Mouse (Mus musculus) 3134 (cell line): Measurements from ENCODE around the gene Snapc2.
A peak's percentile ranks its signal among the peaks of the same experiment; 100 is the strongest.

Experiments
- DNase-seq: peaks from one replicate; pipeline ENCODE4 v3.0.0-alpha.2; 2011; ENCODE audit warnings: low spot score; ENCODE audit not compliant: insufficient read length; ENCODE audit errors: extremely low read depth

The Snapc2 gene

GRCm38 (mm10) chr8:4252934-4253841, at the start of gene Snapc2:
Gene Snapc2 (plus strand): TSS chr8:4253080.
- DNase-seq: peak; percentile 94

DNA sequence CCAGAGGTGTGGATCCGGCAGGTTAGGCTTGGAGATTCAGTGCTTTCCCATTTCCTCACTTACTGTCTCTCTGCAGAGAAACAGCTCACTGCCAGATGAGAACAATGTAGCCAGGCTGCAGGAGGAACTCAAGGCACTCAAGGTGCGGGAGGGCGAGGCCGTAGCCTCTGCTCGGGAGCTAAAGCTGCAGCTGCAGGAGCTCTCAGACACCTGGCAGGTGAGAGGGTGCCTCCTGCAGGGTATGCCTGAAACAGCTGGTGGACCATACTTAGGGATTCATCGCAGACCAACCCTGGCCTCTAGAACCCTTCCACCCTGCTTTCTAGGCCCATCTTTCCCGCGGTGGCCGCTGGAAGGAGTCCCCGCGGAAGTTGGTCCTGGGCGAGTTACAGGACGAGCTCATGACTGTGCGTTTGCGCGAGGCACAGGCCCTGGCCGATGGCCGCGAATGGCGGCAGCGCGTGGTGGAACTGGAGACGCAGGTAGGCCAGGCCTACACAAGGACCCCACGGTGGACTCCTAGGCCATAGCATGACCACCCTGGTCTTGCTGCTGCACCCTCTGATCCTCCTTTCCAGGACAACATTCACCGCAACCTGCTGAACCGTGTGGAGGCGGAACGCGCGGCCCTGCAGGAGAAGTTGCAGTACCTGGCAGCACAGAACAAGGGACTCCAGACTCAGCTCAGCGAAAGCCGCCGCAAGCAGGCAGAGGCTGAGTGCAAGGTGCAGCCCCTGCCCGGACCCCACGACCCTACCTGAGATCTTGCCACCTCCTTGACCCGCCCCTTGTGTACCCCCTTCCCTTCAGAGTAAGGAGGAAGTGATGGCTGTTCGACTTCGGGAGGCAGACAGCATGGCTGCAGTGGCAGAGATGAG, 47.4 kb upstream of the Snapc2 start:
- no peak for DNase-seq

DNA sequence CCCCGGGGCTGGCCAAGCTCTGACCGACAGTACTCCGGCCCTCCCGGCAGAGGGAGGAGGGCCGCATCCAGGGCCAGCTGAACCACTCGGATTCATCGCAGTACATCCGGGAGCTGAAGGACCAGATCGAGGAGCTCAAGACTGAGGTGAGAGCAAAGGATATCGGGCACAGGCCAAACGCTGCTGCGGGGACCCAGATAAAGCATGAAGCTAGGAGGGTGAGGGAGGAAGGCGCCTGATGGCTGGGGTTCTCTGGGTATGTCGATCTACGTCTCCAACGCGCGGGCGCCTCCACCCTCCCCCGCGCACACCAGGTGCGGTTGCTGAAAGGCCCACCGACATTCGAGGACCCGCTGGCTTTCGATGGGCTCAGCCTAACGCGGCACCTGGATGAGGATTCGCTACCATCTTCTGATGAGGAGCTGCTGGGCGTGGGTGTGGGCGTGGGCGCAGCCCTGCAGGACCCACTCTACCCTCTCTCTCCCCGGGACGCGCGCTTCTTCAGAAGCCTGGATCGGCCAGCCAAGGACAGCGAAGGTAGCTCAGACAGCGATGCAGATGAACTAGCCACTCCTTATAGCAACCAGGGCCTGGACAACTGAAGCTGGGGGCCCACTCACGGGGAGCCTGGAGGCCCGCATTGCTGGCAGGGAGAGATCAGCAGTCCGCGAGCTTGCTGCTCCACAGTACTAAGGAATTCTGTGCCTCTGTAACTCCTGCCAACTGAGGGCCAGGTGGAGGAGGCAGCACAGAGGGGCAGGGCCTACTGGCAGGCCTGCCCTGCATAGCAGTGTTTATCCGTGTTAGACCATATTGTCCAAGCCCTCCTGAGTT, 46.5 kb upstream of the Snapc2 start:
- DNase-seq: no peak

- DNase-seq: no peak
Observed at GRCm38 (mm10) chr8:4207016-4207350, 45.9 kb upstream of the Snapc2 start.

DNA sequence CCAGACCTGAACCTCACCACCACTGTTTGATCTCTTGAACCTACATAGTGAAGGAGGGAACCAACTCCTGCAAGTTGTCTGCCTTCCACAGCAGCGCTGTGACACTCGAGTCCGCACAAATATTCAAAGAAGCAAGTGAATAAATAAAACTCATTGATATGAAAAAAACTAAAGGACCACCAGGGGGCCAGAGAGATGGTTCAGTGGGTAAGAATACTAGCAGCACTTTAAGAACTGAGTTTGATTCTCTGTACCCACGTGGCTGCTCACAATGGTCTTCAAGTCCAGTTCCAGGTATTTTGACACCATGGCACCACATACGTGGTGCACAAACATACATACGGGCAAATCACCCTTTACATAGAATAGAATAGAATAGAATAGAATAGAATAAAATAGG, 41.8 kb upstream of the Snapc2 start:
- DNase-seq: no peak

DNA sequence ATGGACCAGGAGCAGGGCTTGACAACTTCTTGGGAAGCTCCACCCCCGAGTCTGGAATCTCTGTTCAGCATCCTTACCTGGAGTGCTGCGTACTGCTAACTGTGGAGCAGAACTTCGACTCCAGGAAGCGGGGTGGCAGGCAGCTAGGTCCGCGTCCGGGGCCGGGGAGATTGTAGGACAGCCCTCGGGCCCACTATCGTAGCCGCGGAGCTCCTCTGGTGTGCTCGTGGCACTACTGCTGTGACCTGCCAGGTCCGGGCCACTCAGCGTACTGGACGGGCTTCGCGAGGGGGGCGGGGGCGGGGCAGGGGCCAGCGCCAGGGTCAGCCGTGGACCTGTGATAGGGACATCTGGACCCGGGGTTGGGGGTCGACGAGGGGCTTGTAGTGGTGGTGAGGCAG, 40.1 kb upstream of the Snapc2 start:
- no peak for DNase-seq

GRCm38 (mm10) chr8:4213210-4214005, 39.5 kb upstream of the Snapc2 start:
- peak; percentile 62 for DNase-seq

GRCm38 (mm10) chr8:4214006-4214980, 38.6 kb upstream of the Snapc2 start:
- peak; percentile 66 for DNase-seq

GRCm38 (mm10) chr8:4216296-4216695, 36.6 kb upstream of the Snapc2 start:
- DNase-seq: no peak

DNA sequence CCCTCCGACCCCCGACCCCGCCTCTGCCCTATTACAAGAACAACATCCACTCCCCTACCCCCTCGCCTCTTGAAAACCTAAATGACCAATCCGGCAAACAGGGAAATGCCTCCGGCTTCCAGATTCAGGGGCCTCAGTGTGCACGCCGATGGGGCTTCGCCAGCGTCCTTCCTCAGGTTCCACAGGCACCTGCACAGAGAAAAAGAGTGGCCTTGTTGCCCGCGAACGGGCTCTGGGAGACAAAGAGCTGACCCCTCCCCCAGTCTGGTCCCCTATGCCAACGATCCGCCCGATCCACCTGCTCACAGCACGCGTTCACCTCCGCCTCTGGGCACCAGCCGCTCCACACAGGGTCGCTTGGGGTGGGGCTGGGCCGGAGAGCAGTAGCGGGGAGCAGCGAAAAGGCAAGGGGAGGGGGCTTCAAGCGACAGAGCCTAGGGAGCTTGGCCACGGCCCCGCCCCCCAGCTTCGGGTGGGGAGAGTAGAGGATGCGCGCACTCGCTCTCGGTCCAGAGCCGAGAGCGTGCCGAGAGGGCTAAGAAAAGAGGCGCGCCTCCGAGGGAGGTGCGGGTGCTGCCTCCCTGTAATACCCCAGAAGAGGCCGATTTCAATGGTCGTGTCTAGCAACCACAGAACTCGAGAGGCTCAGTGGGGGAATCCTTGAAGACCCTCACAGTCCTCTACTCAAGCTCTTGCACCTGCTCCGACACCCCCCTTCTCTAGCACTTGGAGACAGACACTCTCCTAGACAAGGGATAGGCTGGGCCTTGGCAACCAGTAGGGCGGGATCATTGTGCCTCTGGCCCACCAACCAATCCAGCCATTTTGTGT, 35.9 kb upstream of the Snapc2 start, which contains the start of gene Prr36:
TSS of gene Prr36 (minus strand) at position 669 of the 831 bp plus-strand sequence.
- no peak for DNase-seq

GRCm38 (mm10) chr8:4219617-4220016, 33.3 kb upstream of the Snapc2 start:
- no peak for DNase-seq

DNA sequence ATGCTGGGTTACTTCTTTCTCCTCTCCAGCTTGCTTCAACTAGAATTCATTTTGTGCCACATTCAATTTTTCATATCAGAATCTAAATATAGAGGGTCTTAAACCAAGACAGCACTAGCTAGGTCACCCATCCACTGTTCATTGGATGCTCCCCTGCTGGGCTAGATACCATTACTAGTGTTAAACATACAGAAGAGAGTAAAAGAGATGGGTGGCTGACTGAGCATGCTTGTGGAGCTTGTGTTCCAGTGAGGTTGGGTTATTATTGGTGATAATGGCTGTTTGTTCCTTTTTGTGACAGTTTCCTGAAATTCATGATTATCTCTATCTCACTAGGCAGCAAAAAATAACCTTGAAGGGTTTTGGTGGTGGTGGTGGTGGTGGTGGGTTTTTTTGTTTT, 30.8 kb upstream of the Snapc2 start:
- DNase-seq: no peak

- DNase-seq: no peak
Observed at GRCm38 (mm10) chr8:4226323-4226722, 26.6 kb upstream of the Snapc2 start.

- DNase-seq: peak; percentile 83
Observed at GRCm38 (mm10) chr8:4226739-4227347, 26.0 kb upstream of the Snapc2 start, which contains the start of gene Lrrc8e. Gene Lrrc8e (plus strand): TSS chr8:4226827.

DNA sequence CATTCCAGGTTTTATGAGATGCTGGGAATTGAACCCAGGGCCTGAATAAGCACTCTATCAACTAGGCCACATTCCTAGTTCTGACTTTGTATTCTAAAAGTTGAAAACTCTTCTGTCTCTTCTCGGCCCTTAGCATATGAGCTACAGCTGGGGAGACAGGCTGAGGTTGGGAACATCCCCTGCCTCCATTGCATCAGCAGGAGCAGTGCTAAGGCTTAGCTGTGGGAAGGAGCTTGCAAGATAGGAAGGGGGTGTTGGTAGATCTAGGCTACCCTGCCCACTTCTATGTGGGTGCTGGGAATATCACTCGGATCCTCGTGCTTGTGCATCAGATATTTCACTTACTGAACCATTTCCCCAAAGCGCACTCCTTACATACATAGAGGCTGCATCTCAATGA, 25.0 kb upstream of the Snapc2 start:
- DNase-seq: no peak

- DNase-seq: no peak
Observed at GRCm38 (mm10) chr8:4229784-4230183, 23.1 kb upstream of the Snapc2 start.

GRCm38 (mm10) chr8:4230612-4231351, 22.1 kb upstream of the Snapc2 start:
- DNase-seq: no peak
